Mouse (Mus musculus): Measurements from ENCODE around the gene Bub3. TPM values are rescaled to one million over a fixed set of nuclear protein-coding genes. Genes with fewer than 3 reads are reported as not detected.

Gene Bub3
- 162 and 193 TPM in 2 replicates for polyA plus RNA-seq (2015; fragmentation: Nextera tagmentation; extraction: Ambion mirVana)

DNA sequence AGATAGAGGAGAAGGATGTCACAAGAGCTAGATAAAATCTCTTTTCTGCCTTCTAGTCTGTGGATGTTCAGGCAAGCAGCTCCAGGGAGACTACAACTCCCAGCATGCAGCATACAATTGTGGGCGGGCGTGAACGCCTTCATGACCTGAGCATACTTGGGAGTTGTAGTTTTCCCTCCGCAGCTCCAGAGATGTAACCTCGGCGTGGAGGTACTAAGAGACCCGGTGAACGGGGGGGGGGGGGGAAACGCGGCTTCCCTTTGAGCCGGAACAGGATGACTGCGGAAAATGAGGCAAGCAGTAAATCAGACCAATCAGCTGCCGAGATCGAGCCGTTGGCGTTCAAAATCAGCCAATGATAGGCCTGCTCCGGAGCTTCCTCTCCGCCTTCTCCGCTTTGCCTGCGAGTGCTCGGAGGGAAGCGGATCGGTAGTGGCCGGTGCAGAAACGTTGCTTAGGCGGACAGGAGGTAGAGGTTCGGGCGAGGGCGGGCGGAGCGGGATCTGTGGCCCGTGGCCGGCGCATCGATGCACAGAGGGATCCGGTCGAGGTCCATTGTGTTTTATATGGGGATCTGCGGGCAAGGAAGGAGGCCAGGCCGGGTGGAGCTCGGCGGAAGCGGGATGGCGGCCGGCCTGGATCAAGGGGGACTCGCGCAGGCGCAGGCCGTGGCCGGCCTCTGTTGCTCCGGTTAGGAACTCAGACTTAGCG is at the start of gene Bub3:
TSS of gene Bub3 (plus strand) at position 237 of the 711 bp plus-strand sequence.
- WGBS = under 1% methylated on average over 47 of the region's 51 CpGs

DNA sequence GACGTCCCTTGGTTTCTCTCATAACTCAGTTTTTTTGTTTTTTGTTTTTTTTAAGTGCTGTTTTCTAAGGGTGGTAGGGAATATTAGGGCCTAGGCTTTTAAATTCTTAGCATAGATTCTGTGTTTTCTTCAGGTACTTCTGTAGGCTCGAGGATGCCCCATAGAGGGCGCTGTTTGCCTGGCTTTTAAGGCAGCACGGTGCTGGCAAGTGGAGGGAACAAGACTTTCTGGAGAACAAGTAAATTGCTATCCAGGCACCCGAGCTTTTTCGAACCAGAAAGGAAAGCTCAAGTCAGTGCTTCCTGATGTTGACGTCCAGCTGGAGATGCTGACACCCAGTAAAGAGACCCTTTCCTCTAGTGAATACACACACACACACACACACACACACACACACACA is 20.0 kb upstream of the Bub3 start:
- Histone ChIP-seq H3K9me3 (ENCODE audit: control insufficient read depth, low read length) (no peaks in the 10 kb centered on the region), H3K4me3 (ENCODE audit: low read length) (no peak overlapping the region), H3K4me2 (ENCODE audit: low read depth, low read length) (no peak overlapping the region), H3K4me1 (ENCODE audit: control insufficient read depth, insufficient read depth, low read length) (peaks cover 22% of the 10 kb centered on the region), H3K9ac (ENCODE audit: low read depth, low read length) (no peak overlapping the region), H3K27me3 (replicated peaks; ENCODE audit: control insufficient read depth, insufficient read depth, low read length) (peaks cover 54% of the 10 kb centered on the region), H3K27ac (ENCODE audit: low read length) (no peak overlapping the region), H3K36me3 (ENCODE audit: control insufficient read depth, insufficient read depth, low read length) (no peaks in the 10 kb centered on the region)
- WGBS = under 1% methylated on average over 7 of the region's 7 CpGs
- 0 out of 2 replicates have a peak, but pooled peaks have one; percentile 31 for ATAC-seq

More for the DNA sequence above, at the start of gene Bub3:
- Histone ChIP-seq H3K27ac (ENCODE audit: low read length) (peak within 1 kb of the TSS; percentile 90), H3K36me3 (ENCODE audit: control insufficient read depth, insufficient read depth, low read length) (peaks cover 4% of the 10 kb centered on the region; the same call in 1 of the 2 replicates), H3K9me3 (ENCODE audit: control insufficient read depth, low read length) (no peaks in the 10 kb centered on the region), H3K4me2 (ENCODE audit: low read depth, low read length) (peak within 1 kb of the TSS; percentile 57), H3K4me1 (ENCODE audit: control insufficient read depth, insufficient read depth, low read length) (peaks cover 13% of the 10 kb centered on the region), H3K9ac (ENCODE audit: low read depth, low read length) (peak within 1 kb of the TSS; percentile 94), H3K4me3 (ENCODE audit: low read length) (peak within 1 kb of the TSS; percentile 92), H3K27me3 (replicated peaks; ENCODE audit: control insufficient read depth, insufficient read depth, low read length) (peaks cover 32% of the 10 kb centered on the region)
- peak; percentile 95 for ATAC-seq

DNA sequence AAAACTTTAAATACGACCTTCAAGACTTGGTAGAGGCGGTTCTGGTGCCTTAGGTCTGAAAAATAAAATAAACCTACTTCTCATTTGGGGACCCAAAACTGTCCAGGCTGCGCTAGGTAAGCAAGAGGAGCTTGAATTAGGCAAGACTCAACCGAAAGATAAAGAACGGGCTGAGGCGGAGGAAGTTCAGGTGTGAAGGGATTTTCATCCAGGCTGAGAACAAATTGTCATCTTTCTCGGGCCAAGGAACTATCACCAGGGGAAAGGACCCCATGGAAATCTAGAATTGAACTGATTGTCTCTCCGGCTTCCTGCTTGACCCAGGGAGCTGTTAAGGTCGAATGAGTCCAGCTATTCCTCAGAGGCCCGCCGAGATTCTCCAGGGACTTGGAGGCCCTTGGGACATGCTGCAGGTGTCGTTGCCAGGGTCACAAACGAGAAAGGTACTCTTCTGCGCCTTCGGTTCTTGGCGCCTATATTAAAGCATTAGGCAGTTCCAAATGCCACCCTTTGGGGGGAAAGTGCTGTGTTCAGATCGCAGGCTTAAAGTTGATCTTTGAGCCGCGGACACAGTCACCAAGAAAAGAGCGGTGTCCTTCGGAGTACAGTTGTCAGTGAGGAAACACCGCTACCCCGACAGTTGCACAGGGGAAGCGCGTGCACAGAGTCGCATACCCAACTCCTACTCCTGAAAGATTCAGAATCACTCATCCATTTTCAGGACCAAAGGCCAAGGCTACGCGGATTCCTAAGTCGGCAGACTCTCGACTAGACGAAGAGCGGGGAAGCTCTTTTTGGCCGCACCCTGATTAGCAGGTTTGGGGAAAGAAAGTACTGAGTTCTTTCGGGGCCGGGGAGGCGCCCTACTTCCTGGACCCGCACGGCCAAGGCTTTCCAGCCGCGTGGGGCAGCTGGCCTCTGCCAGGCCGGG is 18.6 kb upstream of the Bub3 start:
- 2% methylated on average over 41 of the region's 41 CpGs for WGBS
- H3K27me3 ChIP-seq (replicated peaks; ENCODE audit: control insufficient read depth, insufficient read depth, low read length) = peaks cover 65% of the 10 kb centered on the region
- peaks cover 22% of the 10 kb centered on the region for H3K4me1 ChIP-seq (ENCODE audit: control insufficient read depth, insufficient read depth, low read length)
- no peak overlapping the region for H3K4me2 ChIP-seq (ENCODE audit: low read depth, low read length)
- H3K27ac ChIP-seq (ENCODE audit: low read length) = no peak overlapping the region
- no peak overlapping the region for H3K9ac ChIP-seq (ENCODE audit: low read depth, low read length)
- peak overlapping the region; percentile 4; the same call in 1 of the 2 replicates for H3K4me3 ChIP-seq (ENCODE audit: low read length)
- no peaks in the 10 kb centered on the region for H3K36me3 ChIP-seq (ENCODE audit: control insufficient read depth, insufficient read depth, low read length)
- no peak for ATAC-seq
- H3K9me3 ChIP-seq (ENCODE audit: control insufficient read depth, low read length) = no peaks in the 10 kb centered on the region

DNA sequence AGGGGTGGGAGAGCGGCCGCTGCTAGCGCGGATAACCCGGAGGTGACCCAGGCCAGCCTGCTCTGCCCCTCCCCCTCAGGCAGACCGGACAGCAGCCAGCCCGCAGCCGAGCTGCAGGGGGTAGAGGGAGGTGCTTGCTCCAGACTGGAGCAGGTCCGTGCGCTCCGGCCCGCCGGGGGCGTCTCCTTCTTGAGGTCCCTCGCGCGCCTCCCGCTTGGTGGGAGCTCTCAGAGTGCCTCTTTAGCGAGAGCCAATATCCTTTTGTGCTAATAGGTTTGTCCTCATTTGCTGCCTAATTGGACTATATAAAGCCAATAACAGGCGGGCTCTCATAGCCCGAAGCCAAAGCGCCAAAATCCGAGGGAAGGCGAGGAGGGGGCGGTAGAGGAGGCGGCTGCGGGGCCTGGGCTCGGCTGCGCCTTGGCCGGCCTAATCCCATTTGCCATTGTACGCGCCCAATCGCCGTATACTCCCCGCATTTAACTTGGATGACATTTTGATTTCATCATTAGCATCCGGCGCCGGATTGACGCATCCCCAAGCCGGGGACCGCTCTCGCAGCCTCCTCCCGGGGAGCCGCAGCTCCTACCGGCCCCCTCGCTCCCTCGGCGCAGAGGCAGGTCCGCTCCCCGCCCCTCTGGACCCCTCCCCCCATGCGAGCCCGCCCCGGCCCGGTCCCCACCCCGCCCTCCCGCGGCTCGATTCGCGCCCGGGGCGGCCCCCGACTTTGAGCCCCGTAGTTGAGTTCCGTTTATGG is 17.7 kb upstream of the Bub3 start, which contains the start of gene Hmx3:
TSS of gene Hmx3 (plus strand) at position 753 of the 757 bp plus-strand sequence.
- Histone ChIP-seq H3K27ac (ENCODE audit: low read length) (no peak within 1 kb of the TSS), H3K4me3 (ENCODE audit: low read length) (peak within 1 kb of the TSS; percentile 39), H3K4me1 (ENCODE audit: control insufficient read depth, insufficient read depth, low read length) (peaks cover 22% of the 10 kb centered on the region), H3K9ac (ENCODE audit: low read depth, low read length) (0 out of 2 replicates have a peak within 1 kb of the TSS, but pooled peaks have one; percentile 24), H3K9me3 (ENCODE audit: control insufficient read depth, low read length) (no peaks in the 10 kb centered on the region), H3K4me2 (ENCODE audit: low read depth, low read length) (peak within 1 kb of the TSS; percentile 59), H3K36me3 (ENCODE audit: control insufficient read depth, insufficient read depth, low read length) (no peaks in the 10 kb centered on the region), H3K27me3 (replicated peaks; ENCODE audit: control insufficient read depth, insufficient read depth, low read length) (peaks cover 72% of the 10 kb centered on the region)
- WGBS = under 1% methylated on average over 64 of the region's 65 CpGs
- peak; percentile 15; the same call in 1 of the 2 replicates for ATAC-seq

DNA sequence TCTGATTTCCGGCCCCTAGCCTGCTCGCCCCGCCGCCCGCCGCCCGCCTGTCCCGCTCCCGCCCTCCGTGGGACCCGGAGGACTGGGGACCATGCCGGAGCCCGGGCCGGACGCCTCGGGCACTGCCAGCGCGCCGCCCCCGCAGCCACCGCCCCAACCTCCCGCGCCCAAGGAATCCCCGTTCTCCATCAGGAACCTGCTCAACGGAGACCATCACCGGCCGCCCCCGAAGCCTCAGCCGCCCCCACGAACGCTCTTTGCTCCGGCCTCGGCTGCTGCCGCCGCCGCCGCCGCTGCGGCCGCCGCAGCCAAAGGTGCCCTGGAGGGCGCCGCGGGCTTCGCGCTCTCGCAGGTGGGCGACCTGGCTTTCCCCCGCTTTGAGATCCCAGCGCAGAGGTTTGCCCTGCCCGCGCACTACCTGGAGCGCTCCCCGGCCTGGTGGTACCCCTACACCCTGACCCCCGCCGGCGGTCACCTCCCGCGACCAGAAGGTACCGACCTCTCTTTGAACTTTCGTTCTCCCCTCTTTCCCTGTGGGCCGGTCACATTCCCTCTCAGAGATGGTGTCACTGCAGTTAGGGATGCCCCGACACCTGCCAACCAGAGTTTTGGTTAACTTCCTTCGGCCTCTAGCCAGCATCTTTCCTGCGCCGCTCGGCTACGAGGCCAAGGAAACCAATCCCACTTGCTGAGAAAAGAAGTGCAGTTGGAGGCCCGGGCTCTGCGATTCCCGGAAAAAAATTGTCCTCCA is 17.0 kb upstream of the Bub3 start:
- Histone ChIP-seq H3K4me1 (ENCODE audit: control insufficient read depth, insufficient read depth, low read length) (peaks cover 22% of the 10 kb centered on the region), H3K9ac (ENCODE audit: low read depth, low read length) (0 out of 2 replicates have a peak overlapping the region, but pooled peaks have one; percentile 24), H3K27me3 (replicated peaks; ENCODE audit: control insufficient read depth, insufficient read depth, low read length) (peaks cover 79% of the 10 kb centered on the region), H3K36me3 (ENCODE audit: control insufficient read depth, insufficient read depth, low read length) (no peaks in the 10 kb centered on the region), H3K9me3 (ENCODE audit: control insufficient read depth, low read length) (no peaks in the 10 kb centered on the region), H3K4me2 (ENCODE audit: low read depth, low read length) (peak overlapping the region; percentile 59), H3K4me3 (ENCODE audit: low read length) (peak overlapping the region; percentile 39), H3K27ac (ENCODE audit: low read length) (no peak overlapping the region)
- WGBS = 2% methylated on average over 49 of the region's 71 CpGs
- no peak; the same call in 1 of the 2 replicates for ATAC-seq

DNA sequence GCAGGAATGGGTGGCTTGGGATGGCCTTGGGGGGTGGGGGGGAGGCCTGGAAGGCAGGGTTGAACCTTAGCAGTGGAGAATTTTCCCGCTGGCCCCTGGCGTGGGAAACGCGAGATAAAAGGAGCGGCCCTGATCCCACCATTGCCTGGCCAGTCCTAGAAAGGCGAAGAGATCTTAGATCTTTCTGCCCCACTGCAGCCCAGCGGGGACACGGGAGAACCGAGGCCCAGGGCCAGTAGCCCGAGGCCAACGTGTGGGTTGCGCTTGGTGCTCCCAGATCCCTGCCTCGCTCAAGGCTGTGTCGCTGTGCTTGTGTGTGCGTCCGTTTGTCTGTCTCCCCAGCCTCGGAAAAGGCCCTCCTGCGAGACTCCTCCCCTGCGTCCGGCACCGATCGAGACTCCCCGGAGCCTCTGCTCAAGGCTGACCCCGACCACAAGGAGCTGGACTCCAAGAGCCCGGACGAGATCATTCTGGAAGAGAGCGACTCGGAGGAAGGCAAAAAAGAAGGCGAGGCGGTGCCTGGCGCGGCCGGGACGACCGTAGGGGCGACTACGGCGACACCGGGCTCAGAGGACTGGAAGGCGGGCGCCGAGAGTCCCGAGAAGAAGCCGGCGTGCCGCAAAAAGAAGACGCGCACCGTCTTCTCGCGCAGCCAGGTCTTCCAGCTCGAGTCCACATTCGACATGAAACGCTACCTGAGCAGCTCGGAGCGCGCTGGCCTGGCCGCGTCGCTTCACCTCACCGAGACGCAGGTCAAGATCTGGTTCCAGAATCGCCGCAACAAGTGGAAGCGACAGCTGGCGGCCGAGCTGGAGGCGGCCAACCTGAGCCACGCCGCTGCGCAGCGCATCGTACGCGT is 16.2 kb upstream of the Bub3 start:
- peak overlapping the region; percentile 39 for H3K4me3 ChIP-seq (ENCODE audit: low read length)
- H3K4me2 ChIP-seq (ENCODE audit: low read depth, low read length) = peak overlapping the region; percentile 59
- 0 out of 2 replicates have a peak overlapping the region, but pooled peaks have one; percentile 24 for H3K9ac ChIP-seq (ENCODE audit: low read depth, low read length)
- H3K9me3 ChIP-seq (ENCODE audit: control insufficient read depth, low read length) = no peaks in the 10 kb centered on the region
- H3K4me1 ChIP-seq (ENCODE audit: control insufficient read depth, insufficient read depth, low read length) = peaks cover 22% of the 10 kb centered on the region
- WGBS = under 1% methylated on average over 75 of the region's 75 CpGs
- no peaks in the 10 kb centered on the region for H3K36me3 ChIP-seq (ENCODE audit: control insufficient read depth, insufficient read depth, low read length)
- ATAC-seq = no peak
- H3K27me3 ChIP-seq (replicated peaks; ENCODE audit: control insufficient read depth, insufficient read depth, low read length) = peaks cover 87% of the 10 kb centered on the region
- H3K27ac ChIP-seq (ENCODE audit: low read length) = no peak overlapping the region

DNA sequence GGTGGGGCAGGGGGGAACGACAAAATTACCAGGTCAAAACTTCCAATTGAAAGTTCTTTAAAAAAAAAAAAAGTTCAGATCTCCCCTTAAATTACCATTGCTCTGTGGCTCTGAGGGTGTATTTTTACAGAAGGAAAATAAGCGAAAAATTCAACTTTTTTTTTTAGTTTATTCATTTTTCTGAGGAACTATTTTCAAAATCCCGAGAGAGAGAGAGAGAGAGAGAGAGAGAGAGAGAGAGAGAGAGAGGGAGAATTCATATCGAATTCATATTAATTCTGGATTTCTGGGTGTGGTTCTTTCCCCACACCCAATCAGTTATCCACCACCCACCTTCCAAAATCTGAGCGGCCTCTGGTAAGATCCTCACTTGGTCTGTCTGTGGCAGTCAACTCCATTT is 15.2 kb upstream of the Bub3 start:
- Histone ChIP-seq H3K9me3 (ENCODE audit: control insufficient read depth, low read length) (no peaks in the 10 kb centered on the region), H3K4me1 (ENCODE audit: control insufficient read depth, insufficient read depth, low read length) (peaks cover 22% of the 10 kb centered on the region), H3K27ac (ENCODE audit: low read length) (no peak overlapping the region), H3K9ac (ENCODE audit: low read depth, low read length) (no peak overlapping the region), H3K36me3 (ENCODE audit: control insufficient read depth, insufficient read depth, low read length) (no peaks in the 10 kb centered on the region), H3K4me2 (ENCODE audit: low read depth, low read length) (no peak overlapping the region), H3K27me3 (replicated peaks; ENCODE audit: control insufficient read depth, insufficient read depth, low read length) (peaks cover 88% of the 10 kb centered on the region), H3K4me3 (ENCODE audit: low read length) (no peak overlapping the region)
- WGBS = 2% methylated on average over 5 of the region's 5 CpGs
- no peak for ATAC-seq
